8 mouse cellular contexts compared by ENCODE assay signal in genomic region chr9:119323260-119323645, GRCm38 (mm10). TPM values are rescaled to one million over a fixed set of nuclear protein-coding genes. Genes with fewer than 3 reads are reported as not detected.
DNase-seq lines count a peak whose midpoint lies in the region; ATAC-seq and TF ChIP-seq lines count a peak whose summit lies in the region.

No protein-coding gene starts in this region.

- no peak for TF ChIP-seq POLR2A in kidney, adult 2 months (IDR thresholded peaks at IDR 0.05; ENCODE audit: low read depth, low read length)

- DNase-seq in kidney, adult 2 months = no peak
- no peak for DNase-seq in kidney, adult 9 months
- DNase-seq in brain, adult 2 months (ENCODE audit: low read depth, low spot score) = peak; percentile 38
- DNase-seq in hindbrain, embryonic 14.5 days (ENCODE audit: low spot score) = peak; percentile 60
- no peak for DNase-seq in gastrocnemius, adult 8-10 months (ENCODE audit: low spot score in 2 of 2)
- DNase-seq in adrenal gland, adult 18-20 months (ENCODE audit: low spot score in 2 of 2) = no peak
- DNase-seq in layer of hippocampus, adult 8-10 months (ENCODE audit: low spot score in 2 of 2) = no peak

- no peak for TF ChIP-seq CTCF in kidney, adult 2 months (conservative IDR thresholded peaks at IDR 0.05; ENCODE audit: insufficient read depth, insufficient read length, low read depth, low read length)

- peak overlapping the region; percentile 96 for H3K4me2 ChIP-seq in hindbrain, embryonic 14.5 days (replicated peaks)
- H3K4me2 ChIP-seq in midbrain, embryonic 13.5 days (replicated peaks) = peak overlapping the region; percentile 95

- peak overlapping the region; percentile 61 for H3K4me3 ChIP-seq in kidney, adult 2 months (ENCODE audit: insufficient read depth, low read depth, low read length)
- peak overlapping the region; percentile 80 for H3K4me3 ChIP-seq in hindbrain, embryonic 14.5 days (replicated peaks; ENCODE audit: low read length)
- peak overlapping the region; percentile 96 for H3K4me3 ChIP-seq in midbrain, embryonic 13.5 days (replicated peaks)

- H3K36me3 ChIP-seq in kidney, adult 2 months (ENCODE audit: control insufficient read depth, insufficient read depth, low read length) = no peaks in the 10 kb centered on the region
- no peaks in the 10 kb centered on the region for H3K36me3 ChIP-seq in hindbrain, embryonic 14.5 days (replicated peaks; ENCODE audit: control insufficient read depth, insufficient read depth)
- 0 out of 2 replicates have a peak, but pooled peaks cover 4% of the 10 kb centered on the region for H3K36me3 ChIP-seq in midbrain, embryonic 13.5 days

- WGBS in kidney, adult 2 months = 2% methylated on average over 9 of the region's 9 CpGs
- 5% methylated on average over 9 of the region's 9 CpGs for WGBS in hindbrain, embryonic 14.5 days
- whole genome bisulfite sequencing in midbrain, embryonic 13.5 days = 7% methylated on average over 9 of the region's 9 CpGs

- no peak for ATAC-seq in hindbrain, embryonic 14.5 days (ENCODE audit: low FRiP score)
- ATAC-seq in midbrain, embryonic 13.5 days = peak; percentile 21

- peak overlapping the region; percentile 88 for H3K27ac ChIP-seq in kidney, adult 2 months (ENCODE audit: insufficient read depth, low read depth, low read length)
- H3K27ac ChIP-seq in hindbrain, embryonic 14.5 days = peak overlapping the region; percentile 94
- peak overlapping the region; percentile 88 for H3K27ac ChIP-seq in midbrain, embryonic 13.5 days

- no peaks in the 10 kb centered on the region for H3K9me3 ChIP-seq in hindbrain, embryonic 14.5 days (ENCODE audit: control insufficient read depth, low read length)
- no peaks in the 10 kb centered on the region for H3K9me3 ChIP-seq in midbrain, embryonic 13.5 days

- H3K9ac ChIP-seq in hindbrain, embryonic 14.5 days = peak overlapping the region; percentile 72
- peak overlapping the region; percentile 61 for H3K9ac ChIP-seq in midbrain, embryonic 13.5 days (replicated peaks)

- H3K4me1 ChIP-seq in kidney, adult 2 months (ENCODE audit: control insufficient read depth, insufficient read depth, low read length) = peaks cover 6% of the 10 kb centered on the region; the same call in 1 of the 2 replicates
- peaks cover 30% of the 10 kb centered on the region for H3K4me1 ChIP-seq in hindbrain, embryonic 14.5 days (replicated peaks; ENCODE audit: control insufficient read depth, insufficient read depth, low read length)
- peaks cover 31% of the 10 kb centered on the region for H3K4me1 ChIP-seq in midbrain, embryonic 13.5 days (replicated peaks)

- H3K27me3 ChIP-seq in kidney, adult 2 months (replicated peaks; ENCODE audit: control insufficient read depth, insufficient read depth, low read length) = no peaks in the 10 kb centered on the region
- H3K27me3 ChIP-seq in hindbrain, embryonic 14.5 days (ENCODE audit: control insufficient read depth, insufficient read depth, low read length) = no peaks in the 10 kb centered on the region
- H3K27me3 ChIP-seq in midbrain, embryonic 13.5 days = no peaks in the 10 kb centered on the region

RNA-seq across cellular contexts. Expression of gene Oxsr1, which starts 1.0 kb away (rescaled TPM):
- 16.2 and 16.3 TPM in 2 replicates for polyA plus RNA-seq in kidney, adult 2 months (2012; rRNA removed)
- polyA plus RNA-seq in hindbrain, embryonic 14.5 days (2014; fragmentation: Nextera tagmentation; extraction: Ambion mirVana) = 16.1 and 16.3 TPM in 2 replicates
- polyA plus RNA-seq in midbrain, embryonic 13.5 days (2015; fragmentation: Nextera tagmentation; extraction: Ambion mirVana) = 13.0 and 13.7 TPM in 2 replicates
- total RNA-seq in gastrocnemius, adult 8-10 months (2022) = 10 to 100 TPM; 66.1 to 80.3 (median 73.0) TPM
- total RNA-seq in adrenal gland, adult 18-20 months (2021) = 10 to 100 TPM; 30.7 to 35.3 TPM
- 10 to 100 TPM; 33.8 to 37.9 (median 35.9) TPM for total RNA-seq in layer of hippocampus, adult 8-10 months (2022)

RNA-seq across cellular contexts. Expression of gene Acaa1a, which starts 16.2 kb away (rescaled TPM):
- 229 and 272 TPM in 2 replicates for polyA plus RNA-seq in kidney, adult 2 months (2012; rRNA removed)
- 94.0 and 101 TPM in 2 replicates for polyA plus RNA-seq in hindbrain, embryonic 14.5 days (2014; fragmentation: Nextera tagmentation; extraction: Ambion mirVana)
- 93.1 and 100 TPM in 2 replicates for polyA plus RNA-seq in midbrain, embryonic 13.5 days (2015; fragmentation: Nextera tagmentation; extraction: Ambion mirVana)
- 10 to 100 TPM; 35.9 to 42.5 (median 39.9) TPM for total RNA-seq in gastrocnemius, adult 8-10 months (2022)
- 100 to 1,000 TPM; 119 to 124 TPM for total RNA-seq in adrenal gland, adult 18-20 months (2021)
- total RNA-seq in layer of hippocampus, adult 8-10 months (2022) = 10 to 100 TPM; 63.2 to 84.2 (median 72.6) TPM

RNA-seq across cellular contexts. Expression of gene Myd88, which starts 18.0 kb away (rescaled TPM):
- polyA plus RNA-seq in kidney, adult 2 months (2012; rRNA removed) = 16.4 and 17.4 TPM in 2 replicates
- 7.1 and 8.0 TPM in 2 replicates for polyA plus RNA-seq in hindbrain, embryonic 14.5 days (2014; fragmentation: Nextera tagmentation; extraction: Ambion mirVana)
- 4.5 and 4.7 TPM in 2 replicates for polyA plus RNA-seq in midbrain, embryonic 13.5 days (2015; fragmentation: Nextera tagmentation; extraction: Ambion mirVana)
- 1 to 10 TPM; 2.7 to 4.1 (median 3.9) TPM for total RNA-seq in gastrocnemius, adult 8-10 months (2022)
- total RNA-seq in adrenal gland, adult 18-20 months (2021) = 10 to 100 TPM; 28.0 to 30.3 TPM
- 10 to 100 TPM in 1 of 4 experiments, 1 to 10 TPM in 3; 5.7 to 11.3 (median 8.1) TPM for total RNA-seq in layer of hippocampus, adult 8-10 months (2022)

RNA-seq across cellular contexts. Expression of gene Xylb, which starts 33.9 kb away (rescaled TPM):
- polyA plus RNA-seq in kidney, adult 2 months (2012; rRNA removed) = 449 and 451 TPM in 2 replicates
- 3.8 and 4.8 TPM in 2 replicates for polyA plus RNA-seq in hindbrain, embryonic 14.5 days (2014; fragmentation: Nextera tagmentation; extraction: Ambion mirVana)
- polyA plus RNA-seq in midbrain, embryonic 13.5 days (2015; fragmentation: Nextera tagmentation; extraction: Ambion mirVana) = 1.9 and 3.4 TPM in 2 replicates
- under 1 TPM in 2 of 4 experiments, not detected in 2; 0.07 to 0.11 TPM for total RNA-seq in gastrocnemius, adult 8-10 months (2022)
- total RNA-seq in adrenal gland, adult 18-20 months (2021) = 1 to 10 TPM; 1.1 TPM
- total RNA-seq in layer of hippocampus, adult 8-10 months (2022) = 1 to 10 TPM; 4.8 to 7.5 (median 5.5) TPM

RNA-seq across cellular contexts. Expression of gene Slc22a14, which starts 42.1 kb away (rescaled TPM):
- 1.7 and 2.1 TPM in 2 replicates for polyA plus RNA-seq in kidney, adult 2 months (2012; rRNA removed)
- not detected in 2 replicates for polyA plus RNA-seq in hindbrain, embryonic 14.5 days (2014; fragmentation: Nextera tagmentation; extraction: Ambion mirVana)
- 0.11 TPM in 1 of 2 replicates, not detected in the other for polyA plus RNA-seq in midbrain, embryonic 13.5 days (2015; fragmentation: Nextera tagmentation; extraction: Ambion mirVana)
- total RNA-seq in gastrocnemius, adult 8-10 months (2022) = not detected
- not detected for total RNA-seq in adrenal gland, adult 18-20 months (2021)
- total RNA-seq in layer of hippocampus, adult 8-10 months (2022) = under 1 TPM in 1 of 4 experiments, not detected in 3; 0.20 TPM

Comparison
In these comparisons a context has a peak if more than half of its experiments do, and no peak if none do; other contexts are left out.
1. DNase-seq: peak in brain, adult 2 months (single experiment) and hindbrain, embryonic 14.5 days (single experiment); none in kidney, adult 2 months (single experiment), kidney, adult 9 months (single experiment), gastrocnemius, adult 8-10 months (0 of 2), adrenal gland, adult 18-20 months (0 of 2) and layer of hippocampus, adult 8-10 months (0 of 2).
2. Peak in every context shown above with its lines, with median percentiles within 50 percentile points of each other: H3K27ac ChIP-seq and H3K4me3 ChIP-seq.